Mouse (Mus musculus): ENCODE measurements around the gene Phf20. TPM values are rescaled to one million over a fixed set of nuclear protein-coding genes. Genes with fewer than 3 reads are reported as not detected.
A peak's percentile ranks its signal among the peaks of the same experiment; 100 is the strongest.

The Phf20 gene
- polyA plus RNA-seq (2014; fragmentation: Nextera tagmentation; extraction: Ambion mirVana): 80.9 and 104 TPM in 2 replicates

GRCm38 (mm10) chr2:156196302-156197128, at the start of gene Phf20:
Gene Phf20 (plus strand): TSS chr2:156196466.
- ATAC-seq (ENCODE audit: low FRiP score): peak; percentile 99
- DNase-seq (ENCODE audit: low spot score): peak; percentile 98
- Histone ChIP-seq H3K4me1 (replicated peaks; ENCODE audit: control insufficient read depth, insufficient read depth, low read length) (no peaks in the 10 kb centered on the region), H3K27me3 (ENCODE audit: control insufficient read depth, insufficient read depth, low read length) (no peaks in the 10 kb centered on the region), H3K36me3 (ENCODE audit: control insufficient read depth, insufficient read depth, low read length) (0 out of 2 replicates have a peak, but pooled peaks cover 6% of the 10 kb centered on the region), H3K4me3 (ENCODE audit: low read depth, low read length) (peak within 1 kb of the TSS; percentile 77), H3K27ac (ENCODE audit: low read depth, low read length) (peak within 1 kb of the TSS; percentile 96), H3K9me3 (ENCODE audit: control insufficient read depth, low read length) (no peaks in the 10 kb centered on the region), H3K9ac (ENCODE audit: low read depth, low read length) (peak within 1 kb of the TSS; percentile 83), H3K4me2 (replicated peaks; ENCODE audit: low read depth, low read length) (peak within 1 kb of the TSS; percentile 45)
- under 1% methylated on average over 73 of the region's 88 CpGs for WGBS

GRCm38 (mm10) chr2:156147316-156147915, 48.9 kb upstream of the Phf20 start:
- Histone ChIP-seq H3K36me3 (ENCODE audit: control insufficient read depth, insufficient read depth, low read length) (0 out of 2 replicates have a peak, but pooled peaks cover 4% of the 10 kb centered on the region), H3K27ac (ENCODE audit: low read depth, low read length) (no peak overlapping the region), H3K4me3 (ENCODE audit: low read depth, low read length) (no peak overlapping the region), H3K27me3 (ENCODE audit: control insufficient read depth, insufficient read depth, low read length) (no peaks in the 10 kb centered on the region), H3K4me1 (replicated peaks; ENCODE audit: control insufficient read depth, insufficient read depth, low read length) (no peaks in the 10 kb centered on the region), H3K9me3 (ENCODE audit: control insufficient read depth, low read length) (no peaks in the 10 kb centered on the region), H3K9ac (ENCODE audit: low read depth, low read length) (no peak overlapping the region), H3K4me2 (replicated peaks; ENCODE audit: low read depth, low read length) (no peak overlapping the region)
- ATAC-seq (ENCODE audit: low FRiP score) (no peak), DNase-seq (ENCODE audit: low spot score) (no peak)
- 96% methylated on average over 3 of the region's 3 CpGs for WGBS

GRCm38 (mm10) chr2:156151538-156151937, 44.7 kb upstream of the Phf20 start:
- no peaks in the 10 kb centered on the region for H3K27me3 ChIP-seq (ENCODE audit: control insufficient read depth, insufficient read depth, low read length)
- no peak overlapping the region for H3K27ac ChIP-seq (ENCODE audit: low read depth, low read length)
- no peak overlapping the region for H3K9ac ChIP-seq (ENCODE audit: low read depth, low read length)
- 0 out of 2 replicates have a peak, but pooled peaks cover 4% of the 10 kb centered on the region for H3K36me3 ChIP-seq (ENCODE audit: control insufficient read depth, insufficient read depth, low read length)
- H3K4me1 ChIP-seq (replicated peaks; ENCODE audit: control insufficient read depth, insufficient read depth, low read length): no peaks in the 10 kb centered on the region
- no peak for DNase-seq (ENCODE audit: low spot score)
- ATAC-seq (ENCODE audit: low FRiP score): no peak
- no peaks in the 10 kb centered on the region for H3K9me3 ChIP-seq (ENCODE audit: control insufficient read depth, low read length)
- H3K4me3 ChIP-seq (ENCODE audit: low read depth, low read length): no peak overlapping the region
- H3K4me2 ChIP-seq (replicated peaks; ENCODE audit: low read depth, low read length): no peak overlapping the region

GRCm38 (mm10) chr2:156165478-156165877, 30.8 kb upstream of the Phf20 start:
- Histone ChIP-seq H3K9ac (ENCODE audit: low read depth, low read length) (no peak overlapping the region), H3K4me3 (ENCODE audit: low read depth, low read length) (no peak overlapping the region), H3K4me1 (replicated peaks; ENCODE audit: control insufficient read depth, insufficient read depth, low read length) (no peaks in the 10 kb centered on the region), H3K4me2 (replicated peaks; ENCODE audit: low read depth, low read length) (no peak overlapping the region), H3K36me3 (ENCODE audit: control insufficient read depth, insufficient read depth, low read length) (peaks cover 10% of the 10 kb centered on the region), H3K27ac (ENCODE audit: low read depth, low read length) (no peak overlapping the region), H3K27me3 (ENCODE audit: control insufficient read depth, insufficient read depth, low read length) (no peaks in the 10 kb centered on the region), H3K9me3 (ENCODE audit: control insufficient read depth, low read length) (no peaks in the 10 kb centered on the region)
- 100% methylated on average over 1 of the region's 1 CpGs for WGBS
- ATAC-seq (ENCODE audit: low FRiP score): no peak
- DNase-seq (ENCODE audit: low spot score): no peak

- DNase-seq (ENCODE audit: low spot score): no peak
Measured at GRCm38 (mm10) chr2:156166557-156166956, 29.7 kb upstream of the Phf20 start.

GRCm38 (mm10) chr2:156177079-156177478, 19.2 kb upstream of the Phf20 start:
- DNase-seq (ENCODE audit: low spot score) (no peak), ATAC-seq (ENCODE audit: low FRiP score) (no peak)
- Histone ChIP-seq H3K4me2 (replicated peaks; ENCODE audit: low read depth, low read length) (no peak overlapping the region), H3K4me1 (replicated peaks; ENCODE audit: control insufficient read depth, insufficient read depth, low read length) (peaks cover 2% of the 10 kb centered on the region), H3K9ac (ENCODE audit: low read depth, low read length) (no peak overlapping the region), H3K27ac (ENCODE audit: low read depth, low read length) (no peak overlapping the region), H3K36me3 (ENCODE audit: control insufficient read depth, insufficient read depth, low read length) (peaks cover 2% of the 10 kb centered on the region; the same call in 1 of the 2 replicates), H3K9me3 (ENCODE audit: control insufficient read depth, low read length) (no peaks in the 10 kb centered on the region), H3K4me3 (ENCODE audit: low read depth, low read length) (no peak overlapping the region; the same call in 1 of the 2 replicates), H3K27me3 (ENCODE audit: control insufficient read depth, insufficient read depth, low read length) (no peaks in the 10 kb centered on the region)
- WGBS: 93% methylated on average over 6 of the region's 6 CpGs

More at GRCm38 (mm10) chr2:156166557-156166956, 29.7 kb upstream of the Phf20 start:
- 96% methylated on average over 5 of the region's 5 CpGs for whole genome bisulfite sequencing
- ATAC-seq (ENCODE audit: low FRiP score): no peak
- Histone ChIP-seq H3K36me3 (ENCODE audit: control insufficient read depth, insufficient read depth, low read length) (peaks cover 10% of the 10 kb centered on the region), H3K9ac (ENCODE audit: low read depth, low read length) (no peak overlapping the region), H3K27me3 (ENCODE audit: control insufficient read depth, insufficient read depth, low read length) (no peaks in the 10 kb centered on the region), H3K4me2 (replicated peaks; ENCODE audit: low read depth, low read length) (no peak overlapping the region), H3K9me3 (ENCODE audit: control insufficient read depth, low read length) (no peaks in the 10 kb centered on the region), H3K4me3 (ENCODE audit: low read depth, low read length) (no peak overlapping the region), H3K4me1 (replicated peaks; ENCODE audit: control insufficient read depth, insufficient read depth, low read length) (no peaks in the 10 kb centered on the region), H3K27ac (ENCODE audit: low read depth, low read length) (no peak overlapping the region)

- no peaks in the 10 kb centered on the region for H3K9me3 ChIP-seq (ENCODE audit: control insufficient read depth, low read length)
- H3K4me3 ChIP-seq (ENCODE audit: low read depth, low read length): no peak overlapping the region; the same call in 1 of the 2 replicates
Measured at GRCm38 (mm10) chr2:156177651-156178050, 18.6 kb upstream of the Phf20 start.

GRCm38 (mm10) chr2:156179046-156179795, 17.0 kb upstream of the Phf20 start:
- Histone ChIP-seq H3K27ac (ENCODE audit: low read depth, low read length) (peak overlapping the region; percentile 97), H3K4me2 (replicated peaks; ENCODE audit: low read depth, low read length) (peak overlapping the region; percentile 84), H3K4me3 (ENCODE audit: low read depth, low read length) (peak overlapping the region; percentile 99), H3K4me1 (replicated peaks; ENCODE audit: control insufficient read depth, insufficient read depth, low read length) (peaks cover 2% of the 10 kb centered on the region), H3K27me3 (ENCODE audit: control insufficient read depth, insufficient read depth, low read length) (no peaks in the 10 kb centered on the region), H3K9ac (ENCODE audit: low read depth, low read length) (peak overlapping the region; percentile 100), H3K9me3 (ENCODE audit: control insufficient read depth, low read length) (no peaks in the 10 kb centered on the region), H3K36me3 (ENCODE audit: control insufficient read depth, insufficient read depth, low read length) (peaks cover 2% of the 10 kb centered on the region; the same call in 1 of the 2 replicates)
- peak; percentile 85 for DNase-seq (ENCODE audit: low spot score)
- 2% methylated on average over 45 of the region's 47 CpGs for WGBS
- peak; percentile 48 for ATAC-seq (ENCODE audit: low FRiP score)

More at GRCm38 (mm10) chr2:156177651-156178050, 18.6 kb upstream of the Phf20 start:
- ATAC-seq (ENCODE audit: low FRiP score) (no peak), DNase-seq (ENCODE audit: low spot score) (no peak)
- no peak overlapping the region for H3K9ac ChIP-seq (ENCODE audit: low read depth, low read length)
- H3K27ac ChIP-seq (ENCODE audit: low read depth, low read length): no peak overlapping the region
- no peaks in the 10 kb centered on the region for H3K27me3 ChIP-seq (ENCODE audit: control insufficient read depth, insufficient read depth, low read length)
- 89% methylated on average over 7 of the region's 7 CpGs for WGBS
- H3K4me1 ChIP-seq (replicated peaks; ENCODE audit: control insufficient read depth, insufficient read depth, low read length): peaks cover 2% of the 10 kb centered on the region
- H3K4me2 ChIP-seq (replicated peaks; ENCODE audit: low read depth, low read length): no peak overlapping the region
- H3K36me3 ChIP-seq (ENCODE audit: control insufficient read depth, insufficient read depth, low read length): peaks cover 2% of the 10 kb centered on the region; the same call in 1 of the 2 replicates

Data from hindbrain, embryonic 11.5 days (tissue).